Mouse (Mus musculus) liver, postnatal 0 days (tissue): ENCODE results near the gene Fezf1.

Experiments
- CTCF ChIP-seq: sonication (generic); IDR thresholded peaks from 2 replicates; pipeline ENCODE4 v1.5.1; 2016; ENCODE audit warnings: antibody characterized with exemption, low read depth
- EP300 ChIP-seq: IDR thresholded peaks from 2 replicates; pipeline ENCODE4 v1.6.1; 2016; ENCODE audit warnings: antibody characterized with exemption, low read depth, mild to moderate bottlenecking

DNA sequence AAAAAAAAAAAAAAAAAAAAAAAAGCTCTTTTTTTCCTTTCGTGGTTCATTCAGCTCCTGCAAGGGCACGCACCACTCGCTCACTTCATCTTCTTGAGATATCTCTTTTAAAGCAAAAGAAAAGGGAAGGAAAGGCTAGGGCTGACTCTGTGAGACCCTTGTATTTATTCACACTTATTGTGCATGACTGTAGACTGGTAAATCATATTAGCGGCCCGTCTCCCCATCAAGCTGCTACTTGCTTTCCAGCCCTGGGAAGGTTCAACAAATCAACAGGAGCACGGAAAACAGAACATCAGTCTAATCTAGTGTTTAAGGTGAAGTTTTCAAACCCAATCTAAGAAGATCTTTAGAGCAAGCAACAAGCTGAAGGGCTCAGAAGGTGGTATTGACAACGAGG lies 24.4 kb upstream of the Fezf1 start:
- TF ChIP-seq EP300 (no peak), CTCF (no peak)
